Mouse (Mus musculus) lung, adult 2 months (tissue): ENCODE results near the gene Idua. TPM values are rescaled to one million over a fixed set of nuclear protein-coding genes. Genes with fewer than 3 reads are reported as not detected.

ENCODE experiments used
- DNase-seq: peaks from one replicate; pipeline ENCODE4 v3.0.0; 2022
- H3K4me1 ChIP-seq: fragments of 200-500 bp; 2 replicates; pipeline ENCODE4 v1.6.1; 2011; ENCODE audit warnings: low read length; ENCODE audit not compliant: control insufficient read depth, insufficient read depth
- H3K4me3 ChIP-seq: fragments of 200-500 bp; replicated peaks from 2 replicates; pipeline ENCODE3; 2011; ENCODE audit warnings: low read depth, mild to moderate bottlenecking, control low read depth, low read length; ENCODE audit errors: extremely low read depth
- CTCF ChIP-seq: fragments of 200-500 bp; IDR thresholded peaks from 2 replicates; pipeline ENCODE4 v1.5.1; 2011; ENCODE audit warnings: mild to moderate bottlenecking, low read length, control low read depth; ENCODE audit not compliant: insufficient read depth
- POLR2A ChIP-seq: fragments of 200-500 bp; IDR thresholded peaks from 2 replicates; pipeline ENCODE4 v1.6.1; 2011; ENCODE audit warnings: low read depth, mild to moderate bottlenecking, control low read depth, low read length, borderline replicate concordance; ENCODE audit errors: extremely low read depth
- WGBS: fragments of 180-500 bp; shearing (Covaris S2); methylation state at CpG from one replicate; pipeline ENCODE4 v1.1.7; 2018; 5-methylcytosine and 5-hydroxymethylcytosine counted together
- polyA plus RNA-seq: library from polyadenylated mRNA; depleted of rRNA; stranded (reverse); fragments of >200 nt; gene quantifications from 2 replicates; pipeline ENCODE4 v1.2.3, GENCODE M21; 2012

The Idua gene
- polyA plus RNA-seq, 1 experiment: 28.4 TPM

DNA sequence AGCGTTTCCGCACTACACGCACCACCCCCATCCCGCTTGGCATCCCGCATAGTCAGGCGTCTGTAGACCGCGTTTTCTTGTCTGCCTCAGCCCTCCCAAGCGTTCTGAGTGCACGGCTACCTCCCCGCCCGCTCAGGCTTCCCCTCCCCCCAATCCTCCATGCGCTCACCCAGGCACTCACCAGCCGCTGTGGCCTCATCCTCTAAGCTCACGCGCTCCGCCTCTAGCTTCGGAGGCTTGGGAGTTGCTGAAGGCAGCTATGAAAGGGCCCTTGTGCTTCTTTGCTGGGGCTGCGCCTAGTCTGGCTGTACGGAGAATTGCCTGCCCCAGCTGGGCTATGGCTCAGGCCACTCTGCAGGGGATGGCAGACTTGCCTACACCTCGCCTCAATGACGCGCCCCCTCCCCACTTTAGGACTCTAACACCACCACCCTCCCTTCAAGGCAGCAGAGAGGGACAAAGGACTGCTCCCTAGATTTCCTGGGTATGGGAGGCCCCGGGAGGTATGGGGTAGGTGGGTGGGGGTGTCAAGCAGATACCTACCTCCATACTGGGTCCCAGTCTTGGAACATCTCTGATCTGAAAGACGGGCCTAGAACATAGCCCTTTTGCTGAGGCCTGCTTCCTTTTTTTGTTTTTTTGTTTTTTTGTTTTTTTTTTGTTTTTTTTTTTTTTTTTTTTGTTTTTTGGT, 17.6 kb downstream of the Idua start:
- peaks cover 5% of the 10 kb centered on the region for H3K4me1 ChIP-seq
- no peak for TF ChIP-seq CTCF
- no peak for TF ChIP-seq POLR2A
- no peak overlapping the region for H3K4me3 ChIP-seq
- no peak for DNase-seq
- WGBS: 17% methylated on average over 25 of the region's 25 CpGs

DNA sequence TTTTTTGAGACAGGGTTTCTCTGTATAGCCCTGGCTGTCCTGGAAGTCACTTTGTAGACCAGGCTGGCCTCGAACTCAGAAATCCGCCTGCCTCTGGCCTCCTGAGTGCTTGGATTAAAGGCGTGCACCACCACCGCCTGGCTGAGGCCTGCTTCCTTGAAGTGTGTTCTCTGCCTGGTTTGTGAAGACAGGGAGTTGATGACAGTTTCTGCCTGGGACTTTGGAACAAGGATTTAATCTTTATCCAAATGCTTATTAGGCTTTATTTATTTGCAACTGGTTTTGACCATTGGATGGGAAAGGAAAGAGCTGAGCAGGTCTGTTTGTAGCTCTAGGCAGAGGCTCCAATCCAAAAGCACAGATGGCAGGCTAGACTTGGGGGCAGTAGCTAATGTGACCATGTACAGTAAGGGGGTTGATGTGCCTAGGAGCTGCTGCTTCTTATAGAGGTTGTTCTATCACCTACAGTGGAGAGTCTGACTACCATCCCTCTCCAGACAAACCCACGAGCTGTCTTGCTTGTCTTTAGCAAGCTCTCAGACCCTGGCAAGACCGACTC, 18.2 kb downstream of the Idua start:
- no peak for TF ChIP-seq CTCF
- TF ChIP-seq POLR2A: no peak
- H3K4me1 ChIP-seq: peaks cover 5% of the 10 kb centered on the region
- DNase-seq: no peak
- WGBS: 87% methylated on average over 6 of the region's 6 CpGs
- H3K4me3 ChIP-seq: no peak overlapping the region

DNA sequence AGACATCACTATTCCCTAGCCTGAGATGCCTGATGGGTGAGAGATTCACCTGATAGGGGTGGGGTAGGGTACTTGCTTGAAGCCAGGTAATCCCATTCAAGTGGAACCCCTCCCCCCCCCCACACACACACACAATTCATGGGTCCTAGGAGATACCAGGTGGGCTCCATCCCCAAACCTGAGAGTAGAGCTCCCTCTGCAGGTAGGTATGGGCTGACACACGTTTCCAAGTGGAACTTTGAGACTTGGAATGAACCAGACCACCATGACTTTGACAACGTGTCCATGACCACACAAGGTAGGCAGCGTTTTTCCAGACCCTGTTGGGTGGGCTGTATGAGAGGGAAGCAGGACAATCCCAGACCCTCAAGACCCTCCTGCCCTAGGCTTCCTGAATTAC, 19.8 kb downstream of the Idua start:
- WGBS: 51% methylated on average over 3 of the region's 3 CpGs
- H3K4me3 ChIP-seq: no peak overlapping the region
- TF ChIP-seq POLR2A (no peak), CTCF (peak; percentile 25)
- peaks cover 5% of the 10 kb centered on the region for H3K4me1 ChIP-seq
- DNase-seq: no peak

DNA sequence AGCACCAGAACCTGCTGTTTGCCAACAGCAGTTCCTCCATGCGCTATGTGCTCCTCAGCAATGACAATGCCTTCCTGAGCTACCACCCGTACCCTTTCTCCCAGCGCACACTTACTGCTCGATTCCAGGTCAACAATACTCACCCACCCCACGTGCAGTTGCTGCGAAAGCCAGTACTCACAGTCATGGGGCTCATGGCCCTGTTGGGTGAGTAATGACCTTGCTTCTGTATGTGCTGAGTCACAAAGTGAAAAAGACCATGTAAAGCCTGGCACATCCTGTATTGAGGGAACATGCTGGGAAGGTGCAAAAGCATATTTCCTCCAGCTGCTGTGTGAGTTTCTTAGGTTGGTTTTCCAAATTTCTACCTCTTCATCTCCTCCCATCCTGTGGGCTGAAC, 20.7 kb downstream of the Idua start:
- H3K4me1 ChIP-seq: peaks cover 5% of the 10 kb centered on the region
- 91% methylated on average over 6 of the region's 6 CpGs for WGBS
- no peak for TF ChIP-seq POLR2A
- no peak for TF ChIP-seq CTCF
- no peak overlapping the region for H3K4me3 ChIP-seq
- DNase-seq: no peak

DNA sequence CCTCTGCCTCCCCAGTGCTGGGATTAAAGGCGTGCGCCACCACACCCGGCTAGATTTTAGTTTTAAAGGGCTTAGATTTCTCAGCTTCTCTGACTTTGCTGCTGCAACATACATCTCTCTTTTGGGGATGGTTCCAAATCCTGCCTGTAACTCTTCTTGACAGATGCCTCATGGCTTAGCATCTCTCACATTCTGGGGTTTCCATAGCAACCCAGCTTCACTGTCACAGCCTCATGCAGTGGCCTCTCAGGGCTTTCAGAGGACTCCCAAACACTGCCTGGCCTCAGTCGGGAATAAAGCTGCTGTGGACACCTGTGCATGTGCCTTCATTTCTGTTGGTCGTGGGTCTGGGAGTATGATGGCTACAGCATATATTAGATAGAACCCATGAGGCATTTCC, 29.0 kb downstream of the Idua start:
- no peak for DNase-seq
- peaks cover 4% of the 10 kb centered on the region; the same call in 1 of the 2 replicates for H3K4me1 ChIP-seq
- no peak overlapping the region for H3K4me3 ChIP-seq
- TF ChIP-seq CTCF: no peak
- TF ChIP-seq POLR2A: no peak
- WGBS: 70% methylated on average over 5 of the region's 5 CpGs

DNA sequence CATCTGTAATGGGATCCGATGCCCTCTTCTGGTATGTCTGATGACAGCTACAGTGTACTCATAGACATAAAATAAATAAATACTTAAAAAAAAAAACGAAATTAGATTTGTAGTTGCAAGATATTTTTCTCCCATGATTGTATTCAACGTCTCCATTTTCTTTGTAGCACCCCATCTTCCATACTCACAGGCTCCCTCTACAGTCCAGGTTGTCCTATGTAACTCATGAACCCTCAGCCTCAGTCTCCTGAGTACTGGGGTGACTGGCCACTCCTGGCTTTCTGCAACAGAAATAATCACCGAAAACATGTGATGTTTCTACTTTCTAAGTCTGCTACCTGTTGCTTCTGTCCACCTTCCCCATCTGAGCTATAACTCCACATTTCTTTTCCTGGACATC, 31.0 kb downstream of the Idua start:
- no peak overlapping the region for H3K4me3 ChIP-seq
- WGBS: 65% methylated on average over 4 of the region's 4 CpGs
- no peak for TF ChIP-seq CTCF
- TF ChIP-seq POLR2A: no peak
- peaks cover 6% of the 10 kb centered on the region; the same call in 1 of the 2 replicates for H3K4me1 ChIP-seq
- no peak for DNase-seq

DNA sequence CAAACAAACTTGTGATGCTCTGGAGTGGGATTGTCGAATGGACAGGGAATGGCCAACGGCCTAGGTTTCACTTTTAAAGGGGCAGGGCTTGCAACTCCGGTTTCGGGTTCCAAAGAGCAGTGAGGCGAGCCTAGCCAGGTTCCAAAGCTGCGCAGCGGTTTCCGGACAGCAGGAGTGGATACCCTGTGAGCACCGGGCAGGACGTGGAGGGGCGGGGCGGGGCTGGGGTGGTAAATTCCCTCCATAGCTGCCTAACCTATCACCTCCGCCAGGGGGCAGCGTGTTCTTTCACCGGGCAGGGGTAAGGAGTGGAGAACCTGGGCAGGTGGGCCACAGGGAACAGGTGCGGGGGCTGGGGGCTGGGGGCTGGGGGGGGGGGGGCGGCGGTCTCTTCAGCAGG, 32.1 kb downstream of the Idua start, which contains the start of gene Fgfrl1:
Gene Fgfrl1 (plus strand): TSS at position 112 of the 400 bp plus-strand sequence.
- H3K4me1 ChIP-seq: peaks cover 6% of the 10 kb centered on the region; the same call in 1 of the 2 replicates
- TF ChIP-seq CTCF: peak; percentile 46
- no peak for TF ChIP-seq POLR2A
- 1% methylated on average over 18 of the region's 18 CpGs for WGBS
- peak; percentile 69 for DNase-seq
- peak within 1 kb of the TSS; percentile 52 for H3K4me3 ChIP-seq

DNA sequence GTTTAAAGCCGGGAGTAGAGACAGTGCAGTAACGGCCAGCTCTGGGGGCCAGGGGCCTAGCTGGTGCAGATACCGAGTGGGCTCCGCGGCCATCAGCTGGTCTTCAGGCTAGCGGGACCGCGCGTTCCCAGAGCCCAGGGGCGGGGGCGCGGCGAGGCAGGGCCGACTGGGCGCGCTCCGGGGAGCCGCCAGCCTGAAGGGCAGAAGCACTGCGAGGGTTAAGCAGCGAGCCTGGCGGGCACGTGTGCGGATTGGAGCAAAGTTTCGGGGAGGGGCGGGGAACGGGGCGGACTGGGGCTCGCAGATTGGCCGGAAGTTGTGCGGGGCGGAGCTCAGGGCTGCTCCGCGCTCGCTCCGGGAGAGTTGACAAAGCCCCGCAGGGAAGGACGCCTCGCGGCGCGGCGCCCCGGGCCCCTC, 33.7 kb downstream of the Idua start:
- peak; percentile 77 for DNase-seq
- H3K4me1 ChIP-seq: peaks cover 6% of the 10 kb centered on the region; the same call in 1 of the 2 replicates
- peak overlapping the region; percentile 86 for H3K4me3 ChIP-seq
- TF ChIP-seq CTCF (no peak), POLR2A (0 out of 2 replicates have a peak, but pooled peaks have one; percentile 10)
- WGBS: under 1% methylated on average over 29 of the region's 43 CpGs

DNA sequence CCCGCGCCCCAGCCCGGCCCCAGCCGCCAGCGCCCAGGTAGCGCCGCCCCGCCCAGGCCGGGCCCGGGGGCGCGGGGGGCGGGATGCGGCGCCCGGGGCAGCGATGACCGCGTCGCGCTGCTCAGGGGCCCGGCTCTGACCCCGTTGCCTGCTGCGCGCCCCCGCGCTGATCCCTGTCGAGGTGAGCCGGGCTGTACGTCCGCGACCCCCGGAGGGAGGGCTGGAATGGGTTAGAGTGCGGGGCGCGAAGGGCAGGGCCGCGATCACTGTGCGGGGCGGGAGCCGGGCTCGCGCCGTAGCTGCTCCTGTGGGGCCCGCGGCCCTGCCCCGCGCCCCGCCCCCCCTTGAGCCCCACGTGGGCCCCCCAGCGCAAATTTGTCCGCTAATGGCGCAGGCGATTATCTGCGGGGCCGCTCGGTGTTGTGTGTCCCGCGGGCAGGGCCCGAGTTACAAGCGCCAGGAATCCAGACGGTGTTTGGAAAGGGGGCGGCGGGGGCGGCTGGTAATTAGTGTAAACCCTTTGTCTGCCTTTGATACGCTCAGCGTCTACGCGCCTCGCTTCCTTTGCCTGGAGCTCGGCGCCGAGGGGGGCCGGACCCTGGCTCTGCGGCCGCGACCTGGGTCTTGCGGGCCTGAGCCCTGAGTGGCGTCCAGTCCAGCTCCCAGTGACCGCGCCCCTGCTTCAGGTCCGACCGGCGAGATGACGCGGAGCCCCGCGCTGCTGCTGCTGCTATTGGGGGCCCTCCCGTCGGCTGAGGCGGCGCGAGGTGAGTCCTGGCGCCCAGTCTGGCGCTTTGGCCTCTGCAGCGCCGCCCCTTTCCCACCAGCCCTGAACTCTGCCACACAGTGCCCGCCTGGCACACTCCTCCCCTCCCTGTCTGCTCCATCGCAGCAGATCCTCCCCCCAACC, 34.5 kb downstream of the Idua start:
- Histone ChIP-seq H3K4me1 (peaks cover 6% of the 10 kb centered on the region; the same call in 1 of the 2 replicates), H3K4me3 (peak overlapping the region; percentile 80)
- no peak for TF ChIP-seq POLR2A
- no peak for TF ChIP-seq CTCF
- DNase-seq: peak; percentile 53
- WGBS: under 1% methylated on average over 93 of the region's 99 CpGs

DNA sequence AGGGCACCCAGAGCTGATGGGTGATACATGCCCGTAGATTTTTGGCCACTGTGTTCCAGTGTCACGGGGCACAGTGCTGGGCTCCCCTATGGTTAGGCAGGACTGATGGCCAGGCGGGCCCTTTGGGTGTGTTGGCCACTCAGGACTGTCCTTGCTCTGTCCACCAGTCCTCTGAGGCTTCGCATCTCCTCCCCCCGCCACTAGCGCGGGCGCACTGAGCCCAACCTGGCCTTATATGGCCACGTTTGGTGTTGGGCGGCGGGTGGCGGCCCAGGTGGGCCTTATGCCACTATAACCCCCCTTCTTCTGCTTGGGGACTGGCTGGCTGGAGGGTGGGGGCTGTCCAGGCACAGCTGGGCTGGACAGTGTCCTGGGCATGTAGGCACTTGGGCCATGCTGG, 35.7 kb downstream of the Idua start:
- H3K4me3 ChIP-seq: no peak overlapping the region
- peaks cover 6% of the 10 kb centered on the region; the same call in 1 of the 2 replicates for H3K4me1 ChIP-seq
- WGBS: 97% methylated on average over 12 of the region's 12 CpGs

More for the DNA sequence above, 35.7 kb downstream of the Idua start:
- no peak for DNase-seq
- no peak for TF ChIP-seq CTCF
- no peak for TF ChIP-seq POLR2A
